8 mouse cellular contexts compared by ENCODE assay signal in the genomic region with DNA sequence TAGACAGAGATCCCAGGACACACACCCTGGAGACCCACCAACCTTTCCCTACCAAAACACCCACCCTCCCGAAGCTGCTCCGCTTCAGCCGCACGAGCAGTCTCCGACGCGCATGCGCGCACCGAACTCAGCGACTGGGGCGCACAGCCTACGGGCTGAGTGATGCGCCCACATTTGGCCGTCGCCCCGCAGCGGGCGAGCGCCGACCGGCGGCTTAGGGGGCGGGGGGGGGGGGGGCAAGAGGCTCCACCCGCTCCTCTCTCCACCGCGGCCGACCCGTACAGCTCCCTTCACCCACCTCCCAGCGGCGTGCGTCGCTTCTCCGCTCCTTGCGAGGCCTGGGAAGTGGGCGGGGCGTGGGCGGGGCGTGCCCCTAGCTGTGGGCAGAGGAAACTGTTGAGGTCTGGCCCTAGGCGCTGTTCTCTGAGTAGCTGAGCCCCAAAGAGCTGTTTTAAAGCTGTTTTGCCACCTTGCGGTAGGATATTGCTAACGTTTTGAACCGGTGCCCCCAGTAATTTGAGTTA. TPM values are rescaled to one million over a fixed set of nuclear protein-coding genes. Genes with fewer than 3 reads are reported as not detected.
DNase-seq lines count a peak whose midpoint lies in the region; ATAC-seq and TF ChIP-seq lines count a peak whose summit lies in the region.

TSS of gene Nek3 (minus strand) at position 356 of the 524 bp plus-strand sequence.

- peak; percentile 52; the same call in 1 of the 2 replicates for TF ChIP-seq POLR2A in olfactory bulb, adult 2 months (IDR thresholded peaks at IDR 0.05; ENCODE audit: insufficient read depth, low read depth, low read length)
- peak; percentile 30; the same call in 1 of the 2 replicates for TF ChIP-seq POLR2A in thymus, adult 2 months (IDR thresholded peaks at IDR 0.05; ENCODE audit: control insufficient read depth, extremely low read depth, insufficient read depth, low read length, poor library complexity)

- peak; percentile 96 for DNase-seq in ES-CJ7 (ENCODE audit: low read depth, low spot score)
- peak; percentile 85 for DNase-seq in cerebellum, adult 11 months
- DNase-seq in heart, postnatal 36 days = peak; percentile 80 to 85
- DNase-seq in layer of hippocampus, adult 2 months (ENCODE audit: low spot score in 2 of 2) = peak; percentile 76 to 82
- peak; percentile 94 for DNase-seq in lung, embryonic 14.5 days
- peak; percentile 77 for DNase-seq in thymus, adult 2 months

- H3K27me3 ChIP-seq in forebrain, embryonic 15.5 days = no peaks in the 10 kb centered on the region
- H3K27me3 ChIP-seq in lung, embryonic 14.5 days (ENCODE audit: insufficient read depth, low read length) = no peaks in the 10 kb centered on the region
- no peaks in the 10 kb centered on the region for H3K27me3 ChIP-seq in thymus, adult 2 months (ENCODE audit: control insufficient read depth, insufficient read depth, low read length)

- H3K36me3 ChIP-seq in forebrain, embryonic 15.5 days = peaks cover 12% of the 10 kb centered on the region
- H3K36me3 ChIP-seq in lung, embryonic 14.5 days (ENCODE audit: insufficient read depth) = peaks cover 38% of the 10 kb centered on the region
- peaks cover 6% of the 10 kb centered on the region; the same call in 1 of the 2 replicates for H3K36me3 ChIP-seq in thymus, adult 2 months (ENCODE audit: control insufficient read depth, insufficient read depth, low read length)

- intact Hi-C loops in heart, postnatal 36 days (cut with DNase I) = loop anchor here (2.0 to 5.0 kb wide), 2 partner anchors 19 to 174 kb away; partner anchors contain the start of gene Ckap2

- TF ChIP-seq CTCF in layer of hippocampus, adult 2 months (conservative IDR thresholded peaks at IDR 0.05) = peak; percentile 86
- peak; percentile 71 for TF ChIP-seq CTCF in lung, embryonic 14.5 days (IDR thresholded peaks at IDR 0.05; ENCODE audit: low read depth)
- TF ChIP-seq CTCF in olfactory bulb, adult 2 months (IDR thresholded peaks at IDR 0.05; ENCODE audit: insufficient read depth, low read depth, low read length) = no peak
- TF ChIP-seq CTCF in thymus, adult 2 months (IDR thresholded peaks at IDR 0.05; ENCODE audit: borderline replicate concordance, control insufficient read depth, extremely low read depth, insufficient read depth, low read length, poor library complexity) = peak; percentile 61; the same call in 1 of the 2 replicates

- H3K4me2 ChIP-seq in forebrain, embryonic 15.5 days (replicated peaks) = peak within 1 kb of the TSS; percentile 48
- H3K4me2 ChIP-seq in lung, embryonic 14.5 days = peak within 1 kb of the TSS; percentile 60

- H3K27ac ChIP-seq in forebrain, embryonic 15.5 days (replicated peaks) = peak within 1 kb of the TSS; percentile 82
- H3K27ac ChIP-seq in layer of hippocampus, adult 2 months = peak within 1 kb of the TSS; percentile 90
- H3K27ac ChIP-seq in lung, embryonic 14.5 days (ENCODE audit: low read depth) = peak within 1 kb of the TSS; percentile 76
- H3K27ac ChIP-seq in olfactory bulb, adult 2 months (ENCODE audit: insufficient read depth, low read depth, low read length) = no peak within 1 kb of the TSS
- peak within 1 kb of the TSS; percentile 9; the same call in 1 of the 2 replicates for H3K27ac ChIP-seq in thymus, adult 2 months (ENCODE audit: control insufficient read depth, insufficient read depth, low read length)

- ATAC-seq in forebrain, embryonic 15.5 days (replicated peaks) = peak; percentile 98
- peak; percentile 99 for ATAC-seq in lung, embryonic 14.5 days (ENCODE audit: insufficient read depth)

- no peaks in the 10 kb centered on the region for H3K9me3 ChIP-seq in forebrain, embryonic 15.5 days
- H3K9me3 ChIP-seq in lung, embryonic 14.5 days (ENCODE audit: low read depth, low read length) = no peaks in the 10 kb centered on the region

- peak within 1 kb of the TSS; percentile 56 for H3K4me3 ChIP-seq in forebrain, embryonic 15.5 days
- H3K4me3 ChIP-seq in layer of hippocampus, adult 2 months = peak within 1 kb of the TSS; percentile 62
- H3K4me3 ChIP-seq in lung, embryonic 14.5 days (ENCODE audit: low read depth, low read length) = peak within 1 kb of the TSS; percentile 53
- H3K4me3 ChIP-seq in olfactory bulb, adult 2 months (ENCODE audit: insufficient read depth, low read depth, low read length) = peak within 1 kb of the TSS; percentile 39
- peak within 1 kb of the TSS; percentile 35 for H3K4me3 ChIP-seq in thymus, adult 2 months (ENCODE audit: control insufficient read depth, insufficient read depth, low read length)

- WGBS in forebrain, embryonic 15.5 days = under 1% methylated on average over 35 of the region's 43 CpGs
- WGBS in lung, embryonic 14.5 days = 0% methylated on average over 35 of the region's 43 CpGs
- 1% methylated on average over 36 of the region's 43 CpGs for WGBS in olfactory bulb, adult 2 months
- under 1% methylated on average over 43 of the region's 43 CpGs for WGBS in thymus, adult 2 months

- H3K4me1 ChIP-seq in forebrain, embryonic 15.5 days = peaks cover 13% of the 10 kb centered on the region; the same call in 1 of the 2 replicates
- no peaks in the 10 kb centered on the region for H3K4me1 ChIP-seq in lung, embryonic 14.5 days (ENCODE audit: insufficient read depth)
- H3K4me1 ChIP-seq in olfactory bulb, adult 2 months (ENCODE audit: control insufficient read depth, insufficient read depth, low read length) = peaks cover 3% of the 10 kb centered on the region; the same call in 1 of the 2 replicates
- peaks cover 4% of the 10 kb centered on the region for H3K4me1 ChIP-seq in thymus, adult 2 months (replicated peaks; ENCODE audit: control insufficient read depth, insufficient read depth, low read length)

- H3K9ac ChIP-seq in forebrain, embryonic 15.5 days (replicated peaks) = peak within 1 kb of the TSS; percentile 58
- peak within 1 kb of the TSS; percentile 56 for H3K9ac ChIP-seq in lung, embryonic 14.5 days

RNA-seq across cellular contexts. Expression of gene Nek3, which starts in this region (rescaled TPM):
- polyA plus RNA-seq in forebrain, embryonic 15.5 days (2015; fragmentation: Nextera tagmentation; extraction: Ambion mirVana) = 7.3 and 7.6 TPM in 2 replicates
- 1 to 10 TPM; 1.6 to 2.1 TPM for total RNA-seq in heart, postnatal 36 days (2021)
- 1 to 10 TPM; 2.5 to 2.7 TPM for total RNA-seq in layer of hippocampus, adult 2 months (2021)
- polyA plus RNA-seq in lung, embryonic 14.5 days (2014; fragmentation: Nextera tagmentation; extraction: Ambion mirVana) = 5.9 and 6.3 TPM in 2 replicates
- not detected in 2 replicates for polyA plus RNA-seq in olfactory bulb, adult 2 months (2012; ENCODE audit: insufficient read depth, insufficient read length, low replicate concordance, missing spikeins)
- polyA plus RNA-seq in thymus, adult 2 months (2012; rRNA removed) = 1.2 and 1.8 TPM in 2 replicates
